Mouse (Mus musculus) hindbrain, embryonic 13.5 days (tissue): ENCODE measurements around the gene Kbtbd13. TPM values are rescaled to one million over a fixed set of nuclear protein-coding genes. Genes with fewer than 3 reads are reported as not detected.

Experiments
- ATAC-seq: fragments of 200-750 bp; cut with Nextera tagmentation; 2 replicates; pipeline ENCODE4 v1.8.0; 2017; ENCODE audit warnings: moderate TSS enrichment; ENCODE audit not compliant: low FRiP score
- H3K27ac ChIP-seq: fragments of 300-500 bp; sonication (generic); 2 replicates; pipeline ENCODE4 v1.5.1; 2015; ENCODE audit warnings: inconsistent platforms, mild to moderate bottlenecking, moderate library complexity
- H3K27me3 ChIP-seq: fragments of 300-500 bp; sonication (generic); 2 replicates; pipeline ENCODE4 v1.6.1; 2015; ENCODE audit warnings: mild to moderate bottlenecking, inconsistent platforms
- H3K36me3 ChIP-seq: fragments of 300-500 bp; sonication (generic); 2 replicates; pipeline ENCODE4 v1.6.1; 2015; ENCODE audit warnings: mild to moderate bottlenecking, inconsistent platforms
- H3K4me1 ChIP-seq: fragments of 300-500 bp; sonication (generic); replicated peaks from 2 replicates; pipeline ENCODE4 v1.6.1; 2015; ENCODE audit warnings: inconsistent platforms
- H3K4me2 ChIP-seq: fragments of 300-500 bp; sonication (generic); 2 replicates; pipeline ENCODE4 v1.6.1; 2015; ENCODE audit warnings: inconsistent platforms, mild to moderate bottlenecking, moderate library complexity
- H3K4me3 ChIP-seq: fragments of 300-500 bp; sonication (generic); 2 replicates; pipeline ENCODE4 v1.5.1; 2015; ENCODE audit warnings: mild to moderate bottlenecking, inconsistent platforms
- H3K9ac ChIP-seq: fragments of 300-500 bp; sonication (generic); 2 replicates; pipeline ENCODE4 v1.6.1; 2015; ENCODE audit warnings: mild to moderate bottlenecking, inconsistent platforms
- H3K9me3 ChIP-seq: fragments of 300-500 bp; sonication (generic); 2 replicates; pipeline ENCODE4 v1.6.1; 2016; ENCODE audit warnings: inconsistent platforms
- WGBS: fragments of 180-500 bp; shearing (Covaris S2); methylation state at CpG from one replicate; pipeline ENCODE4 v1.1.7; 2015; 5-methylcytosine and 5-hydroxymethylcytosine counted together
- polyA plus RNA-seq: library from polyadenylated mRNA; unstranded; fragments of >200 nt; fragmentation: Nextera tagmentation; extraction: Ambion mirVana; gene quantifications from 2 replicates; pipeline ENCODE4 v1.2.1, GENCODE M21; 2015

The Kbtbd13 gene
- 0.65 and 0.79 TPM in 2 replicates for polyA plus RNA-seq

DNA sequence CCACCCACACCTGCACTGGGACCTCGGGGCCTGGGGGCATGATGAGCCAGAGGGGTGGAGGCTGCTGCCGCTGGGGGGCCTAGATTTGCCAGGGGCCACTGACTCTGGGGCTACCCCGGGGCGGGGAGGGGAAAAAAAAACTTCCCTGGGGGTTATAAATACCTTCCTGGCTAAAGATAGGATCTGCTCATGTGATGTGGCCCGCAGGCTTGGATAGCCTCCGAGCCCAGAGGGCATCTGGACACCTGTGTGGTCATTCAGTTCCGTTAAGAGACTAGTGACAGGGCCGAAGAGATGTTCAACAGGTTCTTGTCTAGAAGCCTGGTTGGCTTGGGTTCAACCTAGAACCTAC lies at the start of gene Kbtbd13:
Gene Kbtbd13, minus strand, starts transcription at position 40 of the 352 bp plus-strand sequence.
- H3K4me2 ChIP-seq = peak within 1 kb of the TSS; percentile 49
- no peaks in the 10 kb centered on the region for H3K9me3 ChIP-seq
- no peaks in the 10 kb centered on the region for H3K36me3 ChIP-seq
- ATAC-seq = no peak
- 61% methylated on average over 8 of the region's 8 CpGs for WGBS
- H3K27ac ChIP-seq = no peak within 1 kb of the TSS
- H3K4me3 ChIP-seq = peak within 1 kb of the TSS; percentile 46
- H3K9ac ChIP-seq = peak within 1 kb of the TSS; percentile 9
- H3K27me3 ChIP-seq = peaks cover 60% of the 10 kb centered on the region
- peaks cover 10% of the 10 kb centered on the region for H3K4me1 ChIP-seq

- Histone ChIP-seq H3K27ac (peak within 1 kb of the TSS; percentile 64), H3K4me2 (peak within 1 kb of the TSS; percentile 70), H3K9me3 (no peaks in the 10 kb centered on the region), H3K4me1 (peaks cover 13% of the 10 kb centered on the region), H3K27me3 (no peaks in the 10 kb centered on the region), H3K4me3 (peak within 1 kb of the TSS; percentile 95), H3K36me3 (peaks cover 17% of the 10 kb centered on the region), H3K9ac (peak within 1 kb of the TSS; percentile 96)
- WGBS = under 1% methylated on average over 54 of the region's 54 CpGs
- peak; percentile 87 for ATAC-seq
Observed at GRCm38 (mm10) chr9:65435671-65436301, 44.3 kb upstream of the Kbtbd13 start, which contains the start of gene Mtfmt. TSS of gene Mtfmt (plus strand) at chr9:65435782.

- Histone ChIP-seq H3K27me3 (no peaks in the 10 kb centered on the region), H3K36me3 (peaks cover 11% of the 10 kb centered on the region), H3K4me1 (peaks cover 13% of the 10 kb centered on the region), H3K9ac (no peak overlapping the region), H3K27ac (no peak overlapping the region), H3K4me2 (no peak overlapping the region), H3K4me3 (no peak overlapping the region), H3K9me3 (no peaks in the 10 kb centered on the region)
- 78% methylated on average over 4 of the region's 4 CpGs for WGBS
- ATAC-seq = peak; percentile 65; the same call in 1 of the 2 replicates
Observed at GRCm38 (mm10) chr9:65435211-65435610, 43.8 kb upstream of the Kbtbd13 start.

- no peak overlapping the region for H3K9ac ChIP-seq
- no peak for ATAC-seq
- 62% methylated on average over 5 of the region's 5 CpGs for WGBS
Observed at GRCm38 (mm10) chr9:65434140-65434539, 42.7 kb upstream of the Kbtbd13 start.

GRCm38 (mm10) chr9:65432236-65432635 lies 40.8 kb upstream of the Kbtbd13 start:
- Histone ChIP-seq H3K27me3 (no peaks in the 10 kb centered on the region), H3K4me2 (no peak overlapping the region), H3K9ac (no peak overlapping the region), H3K36me3 (no peaks in the 10 kb centered on the region), H3K4me1 (peaks cover 11% of the 10 kb centered on the region), H3K9me3 (no peaks in the 10 kb centered on the region), H3K27ac (no peak overlapping the region), H3K4me3 (no peak overlapping the region)
- 0 out of 2 replicates have a peak, but pooled peaks have one; percentile 37 for ATAC-seq
- WGBS = 3% methylated on average over 3 of the region's 3 CpGs

More at GRCm38 (mm10) chr9:65434140-65434539, 42.7 kb upstream of the Kbtbd13 start:
- no peaks in the 10 kb centered on the region for H3K27me3 ChIP-seq
- H3K36me3 ChIP-seq = 0 out of 2 replicates have a peak, but pooled peaks cover 9% of the 10 kb centered on the region
- H3K4me2 ChIP-seq = no peak overlapping the region
- peaks cover 13% of the 10 kb centered on the region for H3K4me1 ChIP-seq
- no peak overlapping the region for H3K4me3 ChIP-seq
- no peaks in the 10 kb centered on the region for H3K9me3 ChIP-seq
- no peak overlapping the region for H3K27ac ChIP-seq

- Histone ChIP-seq H3K27ac (no peak overlapping the region), H3K27me3 (no peaks in the 10 kb centered on the region), H3K4me2 (no peak overlapping the region), H3K4me1 (no peaks in the 10 kb centered on the region), H3K9me3 (no peaks in the 10 kb centered on the region), H3K9ac (no peak overlapping the region), H3K36me3 (no peaks in the 10 kb centered on the region), H3K4me3 (no peak overlapping the region)
- WGBS = 89% methylated on average over 5 of the region's 5 CpGs
- no peak for ATAC-seq
Observed at GRCm38 (mm10) chr9:65430921-65431320, 39.5 kb upstream of the Kbtbd13 start.

DNA sequence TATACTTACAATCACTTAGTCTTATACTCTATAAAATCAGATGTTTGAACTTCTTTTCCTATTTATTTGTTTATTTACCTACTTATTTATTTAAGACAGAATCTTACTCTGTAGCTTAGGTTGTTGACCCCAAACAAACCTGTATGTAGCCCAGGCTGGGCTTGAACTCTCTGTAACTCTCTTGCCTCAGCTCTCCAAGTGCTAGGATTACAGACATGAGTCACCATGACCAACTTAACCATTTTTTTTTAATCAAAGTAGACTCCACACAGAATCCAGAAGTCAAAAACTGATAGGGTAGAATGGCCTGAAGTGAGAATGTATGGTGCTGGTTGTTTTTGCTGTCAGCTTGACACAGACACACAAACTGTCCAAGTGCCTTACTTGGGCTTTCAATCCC lies 38.9 kb upstream of the Kbtbd13 start:
- no peaks in the 10 kb centered on the region for H3K9me3 ChIP-seq
- H3K9ac ChIP-seq = no peak overlapping the region
- H3K36me3 ChIP-seq = no peaks in the 10 kb centered on the region
- no peak overlapping the region for H3K4me3 ChIP-seq
- H3K27ac ChIP-seq = no peak overlapping the region
- H3K27me3 ChIP-seq = no peaks in the 10 kb centered on the region
- ATAC-seq = no peak
- H3K4me2 ChIP-seq = no peak overlapping the region
- H3K4me1 ChIP-seq = no peaks in the 10 kb centered on the region

GRCm38 (mm10) chr9:65428003-65428402 lies 36.6 kb upstream of the Kbtbd13 start:
- no peak overlapping the region for H3K4me3 ChIP-seq
- H3K4me1 ChIP-seq = no peaks in the 10 kb centered on the region
- ATAC-seq = no peak
- H3K9ac ChIP-seq = no peak overlapping the region
- H3K4me2 ChIP-seq = no peak overlapping the region
- 87% methylated on average over 5 of the region's 5 CpGs for WGBS
- no peak overlapping the region for H3K27ac ChIP-seq
- no peaks in the 10 kb centered on the region for H3K36me3 ChIP-seq
- no peaks in the 10 kb centered on the region for H3K27me3 ChIP-seq
- H3K9me3 ChIP-seq = no peaks in the 10 kb centered on the region

DNA sequence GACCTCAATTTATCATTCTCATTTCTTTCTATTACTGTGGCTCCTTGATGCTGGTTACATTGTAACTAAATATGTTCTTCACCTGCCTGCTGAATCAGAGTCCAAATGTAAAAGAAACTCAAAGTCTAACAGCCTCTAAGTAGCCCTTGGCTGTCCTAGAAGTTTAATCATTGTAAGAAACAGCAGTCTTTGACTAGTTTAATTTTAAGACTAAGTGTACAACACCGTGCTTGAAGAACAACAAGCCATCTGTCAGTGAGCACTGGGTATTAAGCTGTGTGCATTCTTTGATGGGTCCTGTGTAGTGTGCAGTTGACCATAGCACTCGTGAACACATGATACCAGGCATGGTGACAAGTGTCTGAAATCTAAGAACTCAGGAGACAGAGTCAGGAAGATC lies 36.1 kb upstream of the Kbtbd13 start:
- Histone ChIP-seq H3K4me2 (no peak overlapping the region), H3K9me3 (no peaks in the 10 kb centered on the region), H3K27me3 (no peaks in the 10 kb centered on the region), H3K36me3 (no peaks in the 10 kb centered on the region), H3K4me3 (no peak overlapping the region), H3K4me1 (no peaks in the 10 kb centered on the region), H3K27ac (no peak overlapping the region), H3K9ac (no peak overlapping the region)
- WGBS = 78% methylated on average over 2 of the region's 2 CpGs
- no peak for ATAC-seq

- Histone ChIP-seq H3K27ac (no peak overlapping the region), H3K4me1 (no peaks in the 10 kb centered on the region), H3K27me3 (no peaks in the 10 kb centered on the region), H3K4me3 (no peak overlapping the region), H3K9me3 (no peaks in the 10 kb centered on the region), H3K4me2 (no peak overlapping the region), H3K36me3 (no peaks in the 10 kb centered on the region), H3K9ac (no peak overlapping the region)
- ATAC-seq = no peak
- WGBS = 54% methylated on average over 3 of the region's 3 CpGs
Observed at GRCm38 (mm10) chr9:65424393-65424792, 32.9 kb upstream of the Kbtbd13 start.

- H3K9me3 ChIP-seq = no peaks in the 10 kb centered on the region
- H3K4me2 ChIP-seq = no peak within 1 kb of the TSS
- H3K36me3 ChIP-seq = no peaks in the 10 kb centered on the region
- H3K27me3 ChIP-seq = no peaks in the 10 kb centered on the region
- H3K27ac ChIP-seq = no peak within 1 kb of the TSS
- WGBS = 82% methylated on average over 11 of the region's 11 CpGs
- no peak within 1 kb of the TSS for H3K9ac ChIP-seq
- no peak for ATAC-seq
- no peak within 1 kb of the TSS for H3K4me3 ChIP-seq
- H3K4me1 ChIP-seq = no peaks in the 10 kb centered on the region
Observed at GRCm38 (mm10) chr9:65422760-65423501, 31.5 kb upstream of the Kbtbd13 start, which contains the start of gene Slc51b. TSS of gene Slc51b (minus strand) at chr9:65422955.

- Histone ChIP-seq H3K36me3 (no peaks in the 10 kb centered on the region), H3K27me3 (no peaks in the 10 kb centered on the region), H3K27ac (no peak overlapping the region), H3K4me2 (no peak overlapping the region), H3K9ac (no peak overlapping the region), H3K4me1 (no peaks in the 10 kb centered on the region), H3K4me3 (no peak overlapping the region), H3K9me3 (no peaks in the 10 kb centered on the region)
- 72% methylated on average over 3 of the region's 3 CpGs for WGBS
- no peak for ATAC-seq
Observed at GRCm38 (mm10) chr9:65419633-65420032, 28.2 kb upstream of the Kbtbd13 start.

DNA sequence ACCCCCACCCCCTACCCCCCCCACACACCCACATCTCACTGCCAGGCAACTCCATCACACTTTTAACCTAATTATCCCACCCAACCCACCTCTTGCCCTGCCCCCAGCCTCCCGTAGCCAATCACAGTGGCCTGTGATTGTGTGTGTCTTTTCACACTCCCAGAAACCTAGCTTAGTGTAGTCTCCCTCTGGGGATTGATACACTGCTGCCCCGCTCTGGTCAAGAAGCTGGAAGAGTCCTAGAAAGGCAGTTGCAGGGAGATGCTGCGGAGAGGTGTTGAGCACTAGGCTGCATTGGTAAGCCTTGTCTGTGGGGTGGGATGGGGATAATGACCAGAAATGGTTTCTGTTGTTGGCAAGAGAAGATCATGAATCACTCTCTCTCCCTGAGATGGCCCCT lies 26.3 kb upstream of the Kbtbd13 start:
- H3K4me2 ChIP-seq = no peak overlapping the region
- H3K9ac ChIP-seq = no peak overlapping the region
- H3K4me3 ChIP-seq = no peak overlapping the region
- H3K27ac ChIP-seq = no peak overlapping the region
- no peaks in the 10 kb centered on the region for H3K9me3 ChIP-seq
- no peaks in the 10 kb centered on the region for H3K27me3 ChIP-seq
- ATAC-seq = no peak
- 43% methylated on average over 3 of the region's 3 CpGs for WGBS
- H3K4me1 ChIP-seq = no peaks in the 10 kb centered on the region
- H3K36me3 ChIP-seq = no peaks in the 10 kb centered on the region
